Mouse (Mus musculus): ENCODE measurements around the gene Rnf150. TPM values are rescaled to one million over a fixed set of nuclear protein-coding genes. Genes with fewer than 3 reads are reported as not detected.
"Not testable (repeated sequence)": the region's sequence is repeated elsewhere in the genome, so short reads cannot be mapped to it uniquely, and the experiment has no call there.

The Rnf150 gene
- polyA plus RNA-seq, 3 experiments from 2014 or later = not detected

DNA sequence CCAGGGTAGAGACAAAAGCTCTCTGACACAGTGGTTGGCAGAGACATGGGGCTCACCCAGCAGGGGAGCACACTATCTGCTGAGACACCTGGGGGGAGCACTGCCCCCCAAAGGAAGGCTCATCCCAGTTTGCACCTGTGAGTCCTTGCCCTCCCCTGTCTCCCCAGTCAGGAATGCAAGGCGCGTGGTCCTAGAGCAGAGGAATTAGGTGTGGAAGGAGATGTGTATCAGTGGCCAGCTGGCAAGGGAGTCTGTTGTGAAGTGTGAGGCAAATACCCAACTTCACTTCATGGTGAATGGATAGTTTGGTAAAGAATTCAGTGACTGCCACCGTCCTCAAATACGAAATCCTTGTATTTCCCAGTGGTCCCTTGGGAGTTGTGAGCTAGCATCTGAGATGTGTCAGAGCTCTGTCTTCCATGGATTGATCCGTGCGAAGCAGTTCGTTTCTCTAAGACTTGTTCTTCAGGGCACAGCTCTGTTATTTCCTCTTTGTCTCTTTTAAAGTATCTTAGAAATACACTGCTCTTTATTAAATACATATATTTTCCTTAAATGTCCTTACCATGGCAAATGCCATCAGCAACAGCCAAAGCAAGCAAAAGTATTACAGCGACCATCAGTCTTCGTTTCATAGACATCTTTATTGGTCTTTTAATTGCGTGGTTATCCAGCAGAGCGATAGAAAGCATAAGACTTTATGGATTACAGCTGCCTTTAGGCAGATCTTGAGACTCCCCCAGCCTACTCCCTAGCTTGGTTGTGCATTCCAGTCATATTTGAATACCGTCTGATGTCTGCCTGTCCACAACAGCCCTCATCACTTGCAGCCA lies 215.8 kb downstream of the Rnf150 start:
- no peak for ATAC-seq

DNA sequence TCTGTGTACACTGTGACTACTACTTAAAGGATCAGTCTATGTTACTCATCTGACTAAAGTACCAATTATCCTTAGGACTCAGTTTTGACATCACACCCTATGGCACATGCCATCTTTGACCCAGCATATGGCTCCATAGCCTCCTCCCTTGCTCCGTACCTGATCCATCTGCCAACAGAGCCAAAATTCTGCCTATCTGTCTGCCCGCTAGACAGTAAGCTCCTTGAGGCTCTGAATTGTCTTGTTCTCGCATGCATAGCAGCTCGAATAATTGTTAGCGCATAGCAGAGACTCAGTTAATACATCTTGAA lies 216.3 kb downstream of the Rnf150 start:
- no peak for ATAC-seq

DNA sequence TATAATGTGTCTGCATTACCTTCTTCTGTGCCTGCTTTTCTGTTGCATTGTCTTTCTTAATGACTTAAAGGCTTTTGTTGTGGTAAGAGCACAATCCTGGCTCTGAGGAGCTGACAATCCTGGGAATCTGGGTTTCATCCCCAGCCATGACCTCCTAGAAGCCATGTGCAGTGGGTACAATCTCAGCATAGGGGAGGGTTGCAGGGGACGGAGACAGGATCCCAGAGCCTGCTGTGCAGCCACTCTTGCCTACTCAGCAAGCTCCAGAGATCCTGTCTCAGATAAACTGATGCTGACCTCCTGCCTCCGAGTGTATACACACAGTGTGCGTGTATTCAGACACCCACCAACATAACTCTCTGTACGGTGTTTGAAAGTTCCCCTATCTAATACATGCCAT lies 218.1 kb downstream of the Rnf150 start:
- no peak for ATAC-seq

DNA sequence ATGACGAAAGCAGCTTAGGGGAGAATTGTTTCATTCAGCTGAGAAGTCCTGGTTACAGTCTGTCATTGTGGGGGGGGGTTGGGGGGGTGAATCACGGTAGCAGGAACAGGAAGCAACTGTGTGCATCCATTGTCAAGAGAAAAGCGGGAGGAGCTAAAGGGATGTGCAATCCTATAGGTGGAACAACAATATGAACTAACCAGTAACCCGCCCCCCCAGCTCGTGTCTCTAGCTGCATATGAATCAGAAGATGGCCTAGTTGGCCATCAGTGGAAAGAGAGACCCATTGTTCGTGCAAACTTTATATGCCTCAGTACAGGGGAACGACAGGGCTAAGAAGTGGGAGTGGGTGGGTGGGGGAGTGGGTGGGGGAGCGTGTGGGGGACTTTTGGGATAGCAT lies 218.7 kb downstream of the Rnf150 start:
- ATAC-seq = not testable (repeated sequence)

DNA sequence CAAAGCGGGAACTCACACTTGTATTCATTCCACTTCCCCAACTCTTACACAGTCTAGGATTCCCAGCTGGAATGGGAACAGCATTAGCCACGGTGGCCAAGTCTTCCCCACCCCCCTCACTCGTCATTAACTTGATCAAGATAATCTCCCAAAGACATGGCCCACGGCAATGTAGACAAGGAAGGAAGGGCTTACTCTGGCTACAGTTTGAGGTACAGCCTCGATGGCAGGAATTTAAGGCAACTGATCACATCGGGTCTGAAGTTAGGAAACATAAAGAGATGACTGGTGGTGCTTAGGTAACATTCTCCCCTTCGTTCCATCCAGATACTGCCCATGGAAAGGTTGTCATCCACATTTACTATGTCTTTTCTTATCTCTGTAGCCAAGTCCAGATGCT lies 219.1 kb downstream of the Rnf150 start:
- no peak for ATAC-seq

DNA sequence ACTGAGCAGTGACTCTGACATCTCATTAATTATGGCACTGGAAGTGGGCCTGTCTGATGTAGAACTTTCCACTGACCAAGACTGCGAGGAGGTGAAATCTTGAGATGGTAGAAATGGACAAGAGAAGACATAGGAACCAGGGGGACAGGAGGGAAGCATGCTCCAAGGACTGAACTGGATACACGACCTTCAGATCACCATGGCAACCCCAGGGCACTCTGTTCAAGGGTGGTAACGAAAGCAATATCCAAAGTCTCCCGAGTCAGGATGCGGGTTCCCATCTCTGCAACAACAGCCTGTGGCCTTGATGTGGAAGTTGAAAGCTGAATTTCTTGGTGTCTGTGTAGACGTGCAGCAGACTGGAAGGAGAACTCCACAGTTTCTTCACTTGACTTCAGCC lies 220.3 kb downstream of the Rnf150 start:
- no peak for ATAC-seq

DNA sequence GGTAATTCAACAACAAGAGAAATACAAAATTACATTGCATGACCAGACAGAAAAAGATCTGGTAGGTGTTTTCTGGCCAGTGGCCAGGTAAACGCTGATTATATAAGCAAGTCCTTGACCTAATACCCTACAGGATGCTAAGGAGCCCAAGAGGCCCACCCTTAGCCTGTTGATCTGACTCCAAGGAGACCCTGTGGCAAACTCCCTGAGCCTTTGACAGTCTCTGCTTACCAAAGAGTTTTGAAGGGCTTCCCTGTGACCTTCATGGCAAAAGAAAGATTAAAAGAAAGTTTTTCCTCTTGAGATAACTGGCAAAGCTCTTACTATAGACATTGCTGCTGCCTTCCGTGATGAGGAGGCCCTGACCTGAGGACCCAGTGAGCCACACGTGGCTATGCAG lies 222.4 kb downstream of the Rnf150 start:
- no peak for ATAC-seq

DNA sequence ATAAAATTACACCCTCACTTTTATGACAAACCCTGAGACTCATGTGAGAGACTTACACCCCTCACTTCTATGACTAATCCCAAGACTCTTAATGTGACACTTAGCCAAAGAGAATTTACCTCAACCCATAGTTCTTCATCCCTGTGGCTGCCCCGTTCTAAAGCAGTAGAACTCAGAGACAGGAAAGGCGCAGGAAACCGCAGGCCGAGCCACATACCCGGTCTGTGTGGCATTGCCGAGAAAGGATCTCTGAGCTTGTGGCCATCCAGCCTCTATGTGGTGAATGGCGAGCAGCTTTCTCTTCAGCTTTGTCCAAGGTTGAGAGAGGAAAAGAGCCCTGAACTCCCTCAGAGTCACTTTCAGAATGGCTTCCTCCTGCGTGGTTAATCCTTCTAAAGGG lies 223.5 kb downstream of the Rnf150 start:
- ATAC-seq = no peak

DNA sequence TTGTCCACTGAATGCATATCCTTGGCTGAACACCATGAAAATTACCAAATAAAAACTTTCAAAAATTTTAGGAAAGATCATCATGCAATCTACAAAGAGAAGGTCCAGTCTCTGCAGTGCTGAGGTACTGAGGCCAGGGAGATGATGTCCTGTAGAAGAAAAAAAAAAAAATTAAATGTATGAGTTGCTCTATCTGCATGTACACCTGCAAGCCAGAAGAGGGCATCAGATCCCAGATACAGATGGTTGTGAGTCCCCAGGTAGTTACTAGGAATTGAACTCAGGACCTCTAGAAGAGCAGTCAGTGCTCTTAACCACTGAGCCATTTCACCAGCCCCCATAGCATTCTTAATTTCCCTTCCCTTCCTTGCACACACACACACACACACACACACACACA lies 224.4 kb downstream of the Rnf150 start:
- ATAC-seq = no peak

DNA sequence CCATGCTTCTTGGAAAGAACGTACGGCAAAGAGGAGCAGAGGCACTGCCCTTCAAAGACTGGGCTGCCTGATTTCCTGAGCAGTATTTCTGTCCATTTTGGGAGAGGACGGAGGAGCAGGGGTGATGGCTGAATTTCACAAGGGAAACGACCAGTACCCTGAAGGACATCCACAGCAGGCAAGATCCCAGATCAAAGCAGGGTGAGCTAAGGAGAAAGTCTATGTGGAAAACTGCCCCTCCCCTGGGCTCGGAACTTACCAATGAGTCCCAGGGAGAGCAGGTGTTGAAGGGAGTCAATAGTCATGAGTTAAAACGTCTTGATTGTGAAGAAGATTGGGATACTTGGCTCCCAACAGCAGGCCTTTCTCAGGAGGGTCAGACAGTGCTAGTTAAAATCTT lies 225.0 kb downstream of the Rnf150 start:
- no peak for ATAC-seq

DNA sequence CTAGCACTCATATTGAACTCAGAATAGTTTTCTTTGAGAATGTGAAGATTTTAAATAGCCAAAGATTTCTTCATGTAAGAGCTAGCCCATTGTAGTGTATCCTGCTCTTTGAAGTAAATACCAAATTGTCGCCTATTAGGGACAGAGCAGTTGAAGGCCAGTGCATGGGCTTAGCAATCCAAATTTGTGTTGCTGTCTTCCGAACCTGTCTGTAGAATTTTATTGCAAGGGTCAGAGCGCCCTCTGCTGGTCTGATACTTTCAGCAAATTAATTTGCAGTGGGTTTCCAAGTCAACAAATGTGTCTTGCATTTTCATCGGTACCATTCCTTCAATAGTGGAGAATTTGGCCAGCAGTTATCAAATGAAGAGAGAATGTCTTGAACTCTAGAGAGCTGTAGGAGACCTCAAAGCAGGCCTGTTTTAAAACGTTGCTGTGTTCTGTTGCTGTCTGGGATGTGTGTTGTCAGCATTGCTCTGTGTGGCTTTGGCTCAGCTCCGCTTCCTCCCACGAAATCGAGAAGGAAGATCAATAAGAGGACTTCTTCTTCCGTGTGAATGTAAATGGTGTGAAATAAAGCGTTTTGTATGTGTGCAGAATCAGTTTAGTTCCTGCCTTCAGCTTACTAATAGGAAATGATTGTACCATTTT lies 226.3 kb downstream of the Rnf150 start:
- ATAC-seq = no peak

DNA sequence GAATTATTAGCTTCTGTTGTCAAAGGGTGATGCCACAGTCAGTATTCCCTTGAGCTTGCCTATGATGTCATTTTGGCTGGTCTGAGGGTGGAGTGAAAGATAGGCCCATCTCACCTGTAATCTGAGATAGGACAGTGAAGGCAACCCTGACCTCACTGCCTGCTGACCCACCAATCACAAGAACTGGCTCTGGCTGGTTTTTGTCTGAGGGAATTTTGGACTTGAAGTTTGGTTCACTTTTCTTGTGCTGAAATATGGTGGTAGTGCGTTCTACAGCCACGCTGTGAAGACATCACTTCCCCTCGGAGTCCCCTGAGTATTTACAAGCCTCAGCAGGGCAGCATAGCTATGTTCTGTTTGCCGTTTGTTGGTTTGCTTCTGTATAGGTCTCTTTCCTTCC lies 227.3 kb downstream of the Rnf150 start:
- ATAC-seq = no peak

DNA sequence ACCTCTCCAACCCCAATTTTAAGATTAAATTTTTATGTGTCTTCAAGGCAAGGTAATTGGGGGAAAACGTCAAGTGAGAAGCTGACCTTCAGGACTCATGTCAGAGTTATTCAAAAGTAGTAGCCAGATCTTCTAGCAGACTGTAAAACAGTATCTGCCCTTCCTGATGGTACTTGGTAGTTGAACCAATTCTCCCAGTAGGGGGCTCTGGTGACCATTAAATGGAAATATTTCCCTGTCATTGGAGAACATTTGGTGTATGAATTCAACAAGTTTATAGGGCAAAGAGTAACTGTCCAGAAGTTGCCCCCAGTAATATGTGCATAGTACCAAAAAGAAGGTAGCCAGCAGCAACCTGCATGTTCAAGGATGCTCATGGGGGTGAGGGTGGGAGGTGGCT lies 236.9 kb downstream of the Rnf150 start:
- no peak for ATAC-seq

DNA sequence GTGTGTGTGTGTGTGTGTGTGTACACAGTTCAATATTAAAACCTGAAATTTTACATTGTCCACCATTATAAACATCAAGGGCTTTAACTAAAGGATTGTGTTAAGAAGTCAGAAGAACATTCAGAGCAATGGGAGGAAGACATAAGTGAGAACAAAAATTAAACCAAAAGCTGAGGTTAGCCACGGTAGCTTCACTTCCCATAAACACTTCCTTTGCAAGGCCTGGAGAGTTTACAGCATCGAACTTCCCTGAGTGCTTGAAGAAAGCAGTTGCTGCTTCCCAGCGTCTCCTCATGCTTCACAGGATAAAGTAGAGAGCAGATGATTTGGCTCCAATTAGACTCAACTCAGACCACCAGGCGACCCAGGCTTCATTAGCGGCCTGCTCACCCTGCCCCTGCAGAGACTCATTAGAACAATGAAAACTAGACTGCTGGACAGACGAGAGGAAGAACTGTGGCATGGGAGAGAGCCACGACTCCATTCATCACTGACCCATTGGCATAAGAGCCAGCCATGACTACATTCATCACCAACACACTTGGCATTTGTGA lies 239.9 kb downstream of the Rnf150 start:
- ATAC-seq = no peak

DNA sequence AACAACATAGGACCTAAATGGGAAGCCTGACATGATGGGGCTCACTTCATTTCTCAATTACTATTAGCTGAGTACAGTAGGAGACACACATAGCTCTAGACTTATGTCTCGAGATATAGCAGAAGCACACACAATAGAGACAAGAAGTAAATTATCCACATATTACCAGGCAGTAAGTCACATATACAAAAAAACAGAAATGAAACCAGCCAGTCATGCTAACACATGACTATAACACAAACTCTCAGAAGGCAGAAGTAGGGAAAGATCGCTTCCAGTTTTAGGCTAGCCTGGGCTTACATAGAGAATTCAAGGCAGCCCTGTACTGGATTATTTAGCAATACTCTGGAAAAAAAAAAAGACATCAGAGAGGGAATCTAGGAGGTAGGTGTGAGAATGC lies 240.8 kb downstream of the Rnf150 start:
- no peak for ATAC-seq

DNA sequence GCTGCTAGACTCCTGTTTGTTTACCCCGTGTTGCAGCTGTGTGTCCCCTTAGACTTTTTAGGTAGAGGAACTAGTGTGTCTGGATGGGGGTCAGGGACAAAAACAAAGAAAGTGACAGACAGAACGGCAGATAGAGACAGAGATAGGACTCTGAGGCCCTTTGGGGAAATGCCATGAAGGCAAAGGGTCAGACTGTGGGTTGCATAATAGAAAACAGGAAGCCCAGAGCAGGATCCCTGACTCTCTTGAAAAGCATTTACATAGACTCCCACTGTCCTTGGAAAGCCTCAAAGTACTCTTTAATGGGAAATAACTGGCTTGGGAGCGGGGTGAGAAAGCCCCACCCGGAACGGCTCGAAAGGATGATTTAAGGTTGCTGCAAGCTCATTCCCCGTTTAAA lies 246.6 kb downstream of the Rnf150 start:
- no peak for ATAC-seq

DNA sequence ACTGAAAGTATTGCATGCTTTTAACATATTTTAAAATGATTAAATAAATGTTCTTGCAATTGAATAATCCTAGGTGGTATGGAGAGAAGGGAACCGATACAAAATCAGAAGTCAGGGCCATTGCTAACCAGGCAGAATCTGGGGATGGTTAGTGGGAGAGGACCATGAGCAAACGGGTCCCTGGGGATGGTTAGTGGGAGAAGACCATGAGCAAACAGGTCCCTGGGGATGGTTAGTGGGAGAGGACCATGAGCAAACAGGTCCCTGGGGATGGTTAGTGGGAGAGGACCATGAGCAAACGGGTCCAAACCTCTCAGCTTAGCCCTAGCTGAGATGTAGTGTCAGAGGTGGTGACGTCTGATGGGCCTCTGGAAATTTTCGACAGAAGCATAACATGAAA lies 247.0 kb downstream of the Rnf150 start:
- no peak for ATAC-seq

DNA sequence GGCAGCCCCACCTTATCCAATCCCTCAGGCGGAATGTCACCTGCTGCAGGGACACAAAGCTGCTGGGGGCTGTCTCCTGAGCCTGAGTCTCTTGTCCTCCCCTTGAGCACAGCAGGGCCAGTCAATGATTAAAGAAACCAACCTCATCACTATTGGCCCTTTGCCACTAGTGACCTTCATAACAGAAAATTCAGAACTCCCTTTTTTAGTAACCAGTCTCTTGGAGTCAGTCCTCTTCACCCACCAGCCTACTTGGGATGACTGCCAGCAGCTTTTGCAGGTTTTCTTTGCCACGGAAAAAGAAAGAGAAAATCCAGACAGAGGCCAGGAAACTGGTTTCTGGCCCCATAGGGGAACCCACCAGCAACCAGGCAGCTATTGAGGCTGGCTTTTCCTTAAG lies 271.9 kb downstream of the Rnf150 start:
- no peak for ATAC-seq

DNA sequence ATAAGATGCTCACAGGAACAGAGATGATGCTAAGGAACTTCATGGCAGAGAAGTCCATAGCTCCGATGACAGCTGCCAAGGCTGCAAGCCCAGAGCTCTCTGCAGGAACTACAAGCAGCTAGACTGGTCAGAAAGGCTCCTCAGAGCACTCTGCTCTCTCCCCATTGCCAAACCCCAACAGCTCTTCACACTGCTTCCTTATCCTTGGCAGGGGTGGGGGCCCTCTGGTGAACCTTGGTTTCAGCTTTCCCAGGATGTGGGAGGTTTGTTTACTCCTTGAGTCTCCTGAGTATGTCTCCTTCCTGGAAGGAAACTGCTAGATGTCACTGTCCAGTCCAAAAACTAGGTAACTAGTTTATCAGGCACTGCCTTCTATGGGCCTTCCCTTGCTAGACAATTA lies 276.9 kb downstream of the Rnf150 start:
- ATAC-seq = no peak

DNA sequence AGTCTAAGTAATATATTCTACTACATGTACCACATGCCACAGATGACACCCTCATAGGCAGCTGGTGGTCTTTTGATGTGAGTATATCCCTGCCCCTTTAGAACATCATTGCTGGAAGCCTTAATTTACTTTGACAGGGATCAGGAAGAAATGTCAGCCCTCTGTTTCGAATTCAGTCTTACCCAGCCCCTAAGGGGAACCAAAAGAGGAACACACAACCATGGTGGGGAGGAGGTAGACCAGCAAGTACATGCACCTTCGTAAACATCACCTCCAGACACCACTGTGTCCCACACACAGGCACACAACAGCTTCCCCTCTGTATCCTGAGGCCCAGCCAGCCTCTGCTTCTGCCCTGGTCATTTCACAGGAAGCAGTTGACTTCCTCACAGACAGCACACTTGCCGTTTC lies 277.6 kb downstream of the Rnf150 start:
- ATAC-seq = no peak

Measured in inflammation-experienced regulatory T-cells, adult 6 months (primary cell).